ENCODE assay signal across 24 mouse cellular contexts in the genomic region with DNA sequence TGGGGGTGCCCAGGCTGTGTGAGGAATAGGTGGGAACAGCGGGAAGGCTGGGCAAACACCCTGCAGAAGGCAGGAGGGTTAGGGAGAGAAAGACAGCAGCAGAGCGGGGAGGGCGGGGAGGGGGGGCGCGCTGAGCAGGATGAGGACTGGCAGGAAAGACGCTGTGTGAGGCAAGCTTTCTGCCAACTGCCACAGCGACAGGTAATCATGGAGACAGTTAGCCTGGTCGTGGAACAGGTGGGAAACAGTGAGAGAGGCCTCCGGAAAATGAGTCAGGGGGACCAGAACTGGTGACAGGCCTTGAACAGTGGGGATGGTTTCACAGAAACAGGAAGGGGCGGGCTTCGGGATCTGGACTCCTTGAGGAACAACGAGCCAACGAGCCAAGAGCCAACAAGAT. TPM values are rescaled to one million over a fixed set of nuclear protein-coding genes. Genes with fewer than 3 reads are reported as not detected.
A peak's percentile ranks its signal among the peaks of the same experiment; 100 is the strongest.
DNase-seq lines count a peak whose midpoint lies in the region; ATAC-seq lines count a peak whose summit lies in the region.
"Had no signal": no experiment of that assay in that cellular context is flagged by ENCODE, and none has a peak within 500 bp of the region (broad histone marks: within the 10 kb centered on the region; RNA-seq: fewer than 3 reads in every experiment).

No protein-coding gene starts in this region.

- peaks cover 4% of the 10 kb centered on the region; the same call in 1 of the 2 replicates for H3K27me3 ChIP-seq in heart, embryonic 13.5 days (replicated peaks)
- H3K27me3 ChIP-seq in intestine, embryonic 16.5 days (replicated peaks; ENCODE audit: control insufficient read depth, insufficient read depth, low read length) = no peaks in the 10 kb centered on the region
- H3K27me3 ChIP-seq: embryonic facial prominence, embryonic 13.5 days; forebrain, embryonic 12.5 days; hindbrain, embryonic 15.5 days; limb, embryonic 12.5 days had no signal

- no peak for DNase-seq in cerebellum, postnatal 4 days (ENCODE audit: low spot score in 2 of 2)
- DNase-seq in heart, adult 18-20 months = no peak
- no peak for DNase-seq in neural tube, embryonic 10.5 days (ENCODE audit: extremely low spot score, low spot score)
- no peak for DNase-seq in layer of hippocampus, postnatal 14 days (ENCODE audit: low spot score in 2 of 2)
- DNase-seq: adrenal gland, postnatal 25 days; embryo, embryonic 11 days; gastrocnemius, adult 2 months; layer of hippocampus, adult 9-11 months; liver, postnatal 0 days; thymus, postnatal 25 days had no signal

- no peak overlapping the region for H3K4me2 ChIP-seq in heart, embryonic 13.5 days
- H3K4me2 ChIP-seq in intestine, embryonic 16.5 days (ENCODE audit: low read depth, low read length) = no peak overlapping the region
- H3K4me2 ChIP-seq: embryonic facial prominence, embryonic 13.5 days; forebrain, embryonic 12.5 days; hindbrain, embryonic 15.5 days; limb, embryonic 12.5 days; liver, embryonic 11.5 days had no signal

- peak; percentile 47; the same call in 1 of the 2 replicates for ATAC-seq in cerebellum, adult (ENCODE audit: insufficient number of reproducible peaks, low FRiP score, low TSS enrichment)
- ATAC-seq in heart, embryonic 13.5 days (ENCODE audit: extremely low read depth, insufficient number of reproducible peaks, low FRiP score, low TSS enrichment) = no peak
- 0 out of 2 replicates have a peak, but pooled peaks have one; percentile 12 for ATAC-seq in intestine, embryonic 16.5 days
- ATAC-seq: liver, postnatal 0 days; lung, postnatal 0 days; midbrain, embryonic 16.5 days had no signal

- no peaks in the 10 kb centered on the region for H3K9me3 ChIP-seq in heart, embryonic 13.5 days
- H3K9me3 ChIP-seq in intestine, embryonic 16.5 days (ENCODE audit: control insufficient read depth, low read length) = no peaks in the 10 kb centered on the region
- H3K9me3 ChIP-seq: embryonic facial prominence, embryonic 13.5 days; forebrain, embryonic 12.5 days; heart, embryonic 10.5 days; hindbrain, embryonic 15.5 days; limb, embryonic 12.5 days had no signal

- WGBS in heart, embryonic 13.5 days = 62% methylated on average over 13 of the region's 13 CpGs
- WGBS in intestine, embryonic 16.5 days = 61% methylated on average over 13 of the region's 13 CpGs

- peaks cover 31% of the 10 kb centered on the region for H3K4me1 ChIP-seq in heart, embryonic 13.5 days
- H3K4me1 ChIP-seq in intestine, embryonic 16.5 days (ENCODE audit: control insufficient read depth, insufficient read depth, low read length) = peaks cover 14% of the 10 kb centered on the region
- H3K4me1 ChIP-seq: forebrain, embryonic 12.5 days; hindbrain, embryonic 15.5 days had no signal

- peaks cover 8% of the 10 kb centered on the region for H3K36me3 ChIP-seq in heart, embryonic 13.5 days
- H3K36me3 ChIP-seq in intestine, embryonic 16.5 days (ENCODE audit: control insufficient read depth, insufficient read depth, low read length) = no peaks in the 10 kb centered on the region
- H3K36me3 ChIP-seq: embryonic facial prominence, embryonic 13.5 days; forebrain, embryonic 12.5 days; heart, embryonic 10.5 days; hindbrain, embryonic 15.5 days; limb, embryonic 12.5 days had no signal

- no peak overlapping the region for H3K4me3 ChIP-seq in heart, embryonic 13.5 days
- no peak overlapping the region for H3K4me3 ChIP-seq in intestine, embryonic 16.5 days (ENCODE audit: low read length)
- H3K4me3 ChIP-seq: embryonic facial prominence, embryonic 13.5 days; erythroblast, embryonic 14.5 days; forebrain, embryonic 12.5 days; gastrocnemius, adult 2 months; heart, embryonic 10.5 days; hindbrain, embryonic 15.5 days; limb, embryonic 12.5 days; myocyte had no signal

- H3K27ac ChIP-seq in heart, embryonic 13.5 days (replicated peaks) = no peak overlapping the region
- no peak overlapping the region for H3K27ac ChIP-seq in intestine, embryonic 16.5 days (ENCODE audit: low read length)
- H3K27ac ChIP-seq: embryonic facial prominence, embryonic 13.5 days; forebrain, embryonic 12.5 days; gastrocnemius, adult 2 months; heart, embryonic 10.5 days; hindbrain, embryonic 15.5 days; limb, embryonic 12.5 days; macrophage had no signal

- 0 out of 2 replicates have a peak overlapping the region, but pooled peaks have one; percentile 10 for H3K9ac ChIP-seq in heart, embryonic 13.5 days
- H3K9ac ChIP-seq in intestine, embryonic 16.5 days (ENCODE audit: low read depth, low read length) = no peak overlapping the region
- H3K9ac ChIP-seq: embryonic facial prominence, embryonic 13.5 days; forebrain, embryonic 12.5 days; hindbrain, embryonic 15.5 days; limb, embryonic 12.5 days; liver, postnatal 0 days had no signal

RNA-seq across cellular contexts. Expression of gene Mansc1, which starts 20.4 kb away (rescaled TPM):
- polyA plus RNA-seq in heart, embryonic 13.5 days (2015; fragmentation: Nextera tagmentation; extraction: Ambion mirVana) = 5.9 and 6.1 TPM in 2 replicates
- total RNA-seq in heart, adult 18-20 months (2021) = 1 to 10 TPM; 3.4 to 4.1 TPM
- 6.2 and 7.6 TPM in 2 replicates for polyA plus RNA-seq in intestine, embryonic 16.5 days (2015; fragmentation: Nextera tagmentation; extraction: Ambion mirVana)
- total RNA-seq in layer of hippocampus, postnatal 14 days (2021) = 1 to 10 TPM; 5.5 to 5.8 TPM
- polyA plus RNA-seq: erythroblast, embryonic 14.5 days; myocyte had no signal

RNA-seq across cellular contexts. Expression of gene Borcs5, which starts 27.4 kb away (rescaled TPM):
- polyA plus RNA-seq in heart, embryonic 13.5 days (2015; fragmentation: Nextera tagmentation; extraction: Ambion mirVana) = 12.7 and 14.4 TPM in 2 replicates
- 10 to 100 TPM; 11.4 to 12.2 TPM for total RNA-seq in heart, adult 18-20 months (2021)
- 16.3 and 17.6 TPM in 2 replicates for polyA plus RNA-seq in intestine, embryonic 16.5 days (2015; fragmentation: Nextera tagmentation; extraction: Ambion mirVana)
- total RNA-seq in layer of hippocampus, postnatal 14 days (2021) = 10 to 100 TPM; 31.9 to 32.9 TPM

RNA-seq across cellular contexts. Expression of gene Lrp6, which starts 45.1 kb away (rescaled TPM):
- 14.9 and 17.5 TPM in 2 replicates for polyA plus RNA-seq in heart, embryonic 13.5 days (2015; fragmentation: Nextera tagmentation; extraction: Ambion mirVana)
- total RNA-seq in heart, adult 18-20 months (2021) = 10 to 100 TPM; 46.0 to 47.9 TPM
- 11.9 and 19.6 TPM in 2 replicates for polyA plus RNA-seq in intestine, embryonic 16.5 days (2015; fragmentation: Nextera tagmentation; extraction: Ambion mirVana)
- total RNA-seq in layer of hippocampus, postnatal 14 days (2021) = 10 to 100 TPM; 56.1 to 58.4 TPM
